Mouse (Mus musculus) kidney, postnatal 0 days (tissue): ENCODE data around the gene Cipc. TPM values are rescaled to one million over a fixed set of nuclear protein-coding genes. Genes with fewer than 3 reads are reported as not detected.

ENCODE experiments used
- ATAC-seq: fragments of 200-750 bp; cut with Nextera tagmentation; replicated peaks from 2 replicates; pipeline ENCODE4 v1.8.0; 2017; ENCODE audit warnings: low read depth, moderate number of reproducible peaks, moderate TSS enrichment, moderate library complexity; ENCODE audit not compliant: low FRiP score
- DNase-seq: peaks from one replicate; pipeline ENCODE4 v3.0.0-alpha.2; 2016; ENCODE audit warnings: low spot score
- H3K27ac ChIP-seq: fragments of 300-500 bp; sonication (generic); 2 replicates; pipeline ENCODE4 v1.5.1; 2014; ENCODE audit warnings: mild to moderate bottlenecking
- H3K27me3 ChIP-seq: fragments of 300-500 bp; sonication (generic); 2 replicates; pipeline ENCODE4 v1.6.1; 2014; ENCODE audit warnings: low read length, mixed read lengths; ENCODE audit not compliant: insufficient read depth
- H3K36me3 ChIP-seq: fragments of 300-500 bp; sonication (generic); 2 replicates; pipeline ENCODE4 v1.6.1; 2014; ENCODE audit warnings: low read length, mixed read lengths; ENCODE audit not compliant: insufficient read depth
- H3K4me1 ChIP-seq: fragments of 300-500 bp; sonication (generic); replicated peaks from 2 replicates; pipeline ENCODE4 v1.6.1; 2014; ENCODE audit warnings: antibody characterized with exemption, low read length, mixed read lengths; ENCODE audit not compliant: insufficient read depth
- H3K4me2 ChIP-seq: fragments of 300-500 bp; sonication (generic); 2 replicates; pipeline ENCODE4 v1.6.1; 2014; ENCODE audit warnings: mild to moderate bottlenecking, low read length, moderate library complexity, mixed read lengths
- H3K4me3 ChIP-seq: fragments of 300-500 bp; sonication (generic); replicated peaks from 2 replicates; pipeline ENCODE4 v1.5.1; 2014; ENCODE audit warnings: low read depth, low read length
- H3K9ac ChIP-seq: fragments of 300-500 bp; sonication (generic); 2 replicates; pipeline ENCODE4 v1.6.1; 2014; ENCODE audit warnings: low read depth, low read length
- H3K9me3 ChIP-seq: fragments of 300-500 bp; sonication (generic); replicated peaks from 2 replicates; pipeline ENCODE4 v1.6.1; 2016; ENCODE audit warnings: low read length, inconsistent platforms, mixed read lengths
- CTCF ChIP-seq: IDR thresholded peaks from 2 replicates; pipeline ENCODE4 v1.5.1; 2016; ENCODE audit warnings: antibody characterized with exemption, low read depth, mild to moderate bottlenecking, moderate library complexity
- WGBS: fragments of 180-500 bp; shearing (Covaris S2); extraction: QIAGEN DNeasy Blood & Tissue Kit; methylation state at CpG from one replicate; pipeline ENCODE4 v1.1.7; 2014; 5-methylcytosine and 5-hydroxymethylcytosine counted together
- polyA plus RNA-seq: library from polyadenylated mRNA; unstranded; fragments of >200 nt; fragmentation: Nextera tagmentation; extraction: Ambion mirVana; gene quantifications from 2 replicates; pipeline ENCODE4 v1.2.1, GENCODE M21; 2015

Gene Cipc
- polyA plus RNA-seq, 1 experiment from 2014 or later = 14.8 TPM

DNA sequence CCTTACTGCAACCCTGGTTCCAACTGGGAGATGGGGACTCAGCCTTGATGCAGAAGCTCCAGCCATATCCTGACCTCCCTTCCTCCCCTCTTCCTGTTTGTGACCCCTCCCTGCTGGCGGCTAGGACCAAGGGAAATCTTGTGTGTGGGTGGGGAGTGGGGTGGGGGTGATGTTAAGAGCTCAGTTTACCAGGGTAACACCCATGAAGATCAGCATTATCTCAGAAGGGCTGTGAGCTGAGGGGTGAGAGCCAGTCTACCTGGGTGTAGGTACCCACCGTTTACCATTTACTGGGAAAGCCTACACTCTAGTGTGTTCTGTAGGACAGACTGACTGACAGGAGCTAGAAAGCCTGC is 43.9 kb downstream of the Cipc start:
- no peak overlapping the region for H3K4me2 ChIP-seq

DNA sequence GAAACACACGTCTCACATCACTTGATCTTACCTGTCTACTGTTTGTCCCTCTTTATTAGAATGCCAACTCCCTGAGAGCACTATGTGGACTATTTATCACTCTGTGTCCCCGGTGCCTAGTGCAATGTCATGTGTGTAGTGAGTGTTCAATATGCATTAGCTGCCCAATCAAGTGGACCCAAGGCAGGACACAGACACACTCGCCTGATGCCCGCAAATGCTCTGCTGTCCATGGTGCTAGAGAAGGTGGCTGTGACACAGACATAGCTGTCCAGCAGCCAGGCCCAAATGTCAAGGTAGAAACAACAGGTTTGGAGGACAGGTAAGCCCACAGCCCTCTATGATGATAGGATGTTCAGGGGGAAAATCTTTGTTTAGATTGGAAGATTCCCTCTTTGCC is 47.3 kb downstream of the Cipc start:
- WGBS = 34% methylated on average over 4 of the region's 4 CpGs
- Histone ChIP-seq H3K9ac (no peak overlapping the region), H3K27ac (no peak overlapping the region), H3K4me2 (no peak overlapping the region), H3K4me1 (peaks cover 3% of the 10 kb centered on the region; the same call in 1 of the 2 replicates), H3K27me3 (peaks cover 27% of the 10 kb centered on the region), H3K4me3 (no peak overlapping the region), H3K36me3 (no peaks in the 10 kb centered on the region), H3K9me3 (no peaks in the 10 kb centered on the region)
- no peak for TF ChIP-seq CTCF
- ATAC-seq (no peak), DNase-seq (peak; percentile 29)

More for the DNA sequence above, 43.9 kb downstream of the Cipc start:
- Histone ChIP-seq H3K4me3 (no peak overlapping the region), H3K9ac (no peak overlapping the region), H3K27ac (no peak overlapping the region), H3K36me3 (no peaks in the 10 kb centered on the region), H3K9me3 (no peaks in the 10 kb centered on the region), H3K4me1 (peaks cover 3% of the 10 kb centered on the region; the same call in 1 of the 2 replicates), H3K27me3 (peaks cover 43% of the 10 kb centered on the region)
- no peak for DNase-seq
- no peak for TF ChIP-seq CTCF
- WGBS = 49% methylated on average over 2 of the region's 2 CpGs
- ATAC-seq = no peak

DNA sequence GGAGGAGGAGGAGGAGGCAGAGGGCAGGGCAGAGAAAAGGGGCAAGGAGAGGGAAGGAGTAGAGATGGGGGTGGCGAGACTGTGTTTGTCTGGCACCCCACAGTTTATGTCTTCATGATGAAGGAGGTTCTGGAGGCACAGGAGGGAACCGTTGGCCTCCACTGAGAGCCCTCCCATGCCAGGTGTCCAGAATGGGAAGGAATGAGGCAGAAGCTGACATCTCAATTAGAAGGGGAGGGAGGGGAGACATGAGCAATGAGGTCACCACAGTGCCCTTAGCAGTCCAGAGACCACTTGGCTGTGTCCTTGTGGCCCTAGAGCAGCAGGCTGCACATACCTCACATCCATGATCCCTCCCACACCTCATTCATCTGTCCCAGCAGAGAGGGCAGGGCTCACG is 47.9 kb downstream of the Cipc start:
- no peaks in the 10 kb centered on the region for H3K36me3 ChIP-seq
- H3K9me3 ChIP-seq = no peaks in the 10 kb centered on the region
- TF ChIP-seq CTCF = no peak
- H3K4me3 ChIP-seq = no peak overlapping the region
- no peak overlapping the region for H3K9ac ChIP-seq
- DNase-seq (no peak), ATAC-seq (no peak)
- H3K4me1 ChIP-seq = peaks cover 2% of the 10 kb centered on the region; the same call in 1 of the 2 replicates
- peaks cover 21% of the 10 kb centered on the region for H3K27me3 ChIP-seq
- H3K4me2 ChIP-seq = no peak overlapping the region
- WGBS = 48% methylated on average over 3 of the region's 3 CpGs
- no peak overlapping the region for H3K27ac ChIP-seq

DNA sequence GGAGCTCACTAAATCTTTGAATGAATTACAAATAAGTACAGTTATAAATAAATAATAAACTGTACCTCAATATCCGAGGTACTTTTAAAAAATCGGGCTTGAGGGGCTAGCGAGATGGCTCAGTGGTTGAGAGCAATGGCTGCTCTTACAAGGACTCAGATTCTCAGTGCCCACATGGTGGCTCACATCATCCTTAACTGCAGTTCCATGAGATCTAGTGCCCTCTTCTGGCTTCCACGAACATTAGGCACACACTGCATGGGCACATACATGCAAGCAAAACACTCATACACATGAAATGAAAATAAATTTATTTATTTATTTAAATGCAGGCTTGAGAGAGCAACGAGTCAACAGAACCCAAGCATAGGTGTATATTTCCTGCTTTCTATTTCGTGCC is 49.1 kb downstream of the Cipc start:
- Histone ChIP-seq H3K9ac (no peak overlapping the region), H3K27ac (no peak overlapping the region), H3K9me3 (no peaks in the 10 kb centered on the region), H3K4me1 (no peaks in the 10 kb centered on the region), H3K27me3 (peaks cover 12% of the 10 kb centered on the region; the same call in 1 of the 2 replicates), H3K4me2 (no peak overlapping the region), H3K4me3 (no peak overlapping the region), H3K36me3 (no peaks in the 10 kb centered on the region)
- 71% methylated on average over 6 of the region's 6 CpGs for WGBS
- no peak for TF ChIP-seq CTCF
- ATAC-seq (no peak), DNase-seq (no peak)

DNA sequence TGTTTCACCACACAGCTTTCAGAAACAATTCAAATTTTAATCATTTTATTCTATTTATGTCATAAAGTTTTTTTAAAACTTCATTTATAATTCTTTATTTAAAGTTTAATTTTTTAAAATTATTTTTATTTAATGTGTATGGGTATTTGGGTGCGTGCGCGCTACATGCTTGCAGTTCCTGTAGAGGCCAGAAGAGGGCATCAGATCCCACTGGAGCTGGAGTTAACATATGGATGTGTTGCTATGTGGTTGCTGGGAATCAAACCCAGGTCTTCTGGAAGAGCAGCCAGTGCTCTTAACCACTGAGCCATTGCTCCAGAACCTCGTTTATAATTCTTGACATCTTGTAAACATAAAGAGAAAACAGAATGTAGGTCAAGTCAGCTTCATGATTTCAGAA is 51.9 kb downstream of the Cipc start:
- H3K4me1 ChIP-seq = no peaks in the 10 kb centered on the region
- WGBS = 90% methylated on average over 4 of the region's 4 CpGs

DNA sequence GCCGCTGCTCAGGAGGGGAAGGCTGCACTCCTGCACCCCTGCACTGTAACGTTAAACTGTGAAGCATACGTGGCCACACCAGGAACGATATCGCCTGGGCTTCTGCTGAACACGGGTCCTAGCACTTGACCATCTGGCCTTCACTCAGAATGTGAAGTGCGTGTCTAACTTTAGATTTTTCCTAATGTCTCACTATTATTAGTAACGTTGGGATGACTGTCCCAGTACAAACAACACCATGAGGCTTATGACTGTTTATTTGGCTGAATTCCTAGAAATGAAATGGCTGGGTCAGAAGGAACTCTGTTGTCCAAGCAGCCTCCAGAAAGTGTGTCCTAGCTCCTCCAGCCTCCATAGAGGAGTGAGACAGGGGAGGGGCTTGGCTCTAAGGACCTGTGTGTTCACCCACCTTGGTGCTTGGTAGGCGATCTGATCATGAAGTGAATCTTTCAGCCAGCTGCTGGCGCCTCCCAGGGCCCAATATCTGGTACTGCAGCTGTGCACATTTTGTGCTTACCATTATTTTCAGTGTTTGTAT is 52.5 kb downstream of the Cipc start:
- Histone ChIP-seq H3K4me3 (no peak overlapping the region), H3K27ac (no peak overlapping the region), H3K4me2 (no peak overlapping the region), H3K4me1 (no peaks in the 10 kb centered on the region), H3K9ac (no peak overlapping the region), H3K27me3 (no peaks in the 10 kb centered on the region), H3K9me3 (no peaks in the 10 kb centered on the region), H3K36me3 (no peaks in the 10 kb centered on the region)
- DNase-seq (no peak), ATAC-seq (no peak)
- WGBS = 71% methylated on average over 10 of the region's 10 CpGs
- TF ChIP-seq CTCF = no peak

More for the DNA sequence above, 51.9 kb downstream of the Cipc start:
- H3K27ac ChIP-seq = no peak overlapping the region
- no peaks in the 10 kb centered on the region for H3K9me3 ChIP-seq
- H3K9ac ChIP-seq = no peak overlapping the region
- no peaks in the 10 kb centered on the region for H3K27me3 ChIP-seq
- H3K4me3 ChIP-seq = no peak overlapping the region
- peak; percentile 33; the same call in 1 of the 2 replicates for TF ChIP-seq CTCF
- no peaks in the 10 kb centered on the region for H3K36me3 ChIP-seq
- H3K4me2 ChIP-seq = no peak overlapping the region
- ATAC-seq (no peak), DNase-seq (no peak)
